Mouse (Mus musculus): ENCODE data around the gene Gm14496. TPM values are rescaled to one million over a fixed set of nuclear protein-coding genes. Genes with fewer than 3 reads are reported as not detected.
"Not testable (repeated sequence)": the region's sequence is repeated elsewhere in the genome, so short reads cannot be mapped to it uniquely, and the experiment has no call there.

Gm14496 gene
- not detected for total RNA-seq (2021)
- long read RNA-seq, experiment 1, result 0 reads
- long read RNA-seq, experiment 2, result 0 reads

- DNase-seq (ENCODE audit: low spot score in 2 of 2), result no peak
Measured at GRCm38 (mm10) chr2:181990829-181991228, at the start of gene Gm14496. Gene Gm14496, plus strand, starts transcription at chr2:181991129.

GRCm38 (mm10) chr2:181952747-181953680 is 37.9 kb upstream of the Gm14496 start:
- DNase-seq (ENCODE audit: low spot score in 2 of 2), result not testable (repeated sequence)

- DNase-seq (ENCODE audit: low spot score in 2 of 2), result no peak
Measured at GRCm38 (mm10) chr2:181968395-181968794, 22.5 kb upstream of the Gm14496 start.

DNA sequence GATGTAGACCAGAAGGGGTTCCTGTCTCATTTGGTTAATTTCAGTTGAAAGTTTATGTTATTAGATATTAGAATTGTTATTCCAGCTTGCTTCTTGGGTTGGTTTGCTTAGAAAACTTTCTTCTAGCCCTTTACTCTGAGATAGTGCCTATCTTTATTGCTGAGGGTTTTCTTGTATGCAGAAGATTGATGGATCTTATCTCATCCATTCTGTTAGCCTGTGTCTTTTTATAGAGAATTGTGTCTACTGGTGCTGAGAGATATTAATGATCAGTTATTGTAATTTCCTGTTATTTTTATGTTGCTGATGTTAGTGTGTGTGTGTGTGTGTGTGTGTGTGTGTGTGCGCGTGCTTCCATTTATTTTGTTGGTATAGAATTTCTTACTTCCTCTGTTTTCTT is 21.7 kb upstream of the Gm14496 start:
- DNase-seq (ENCODE audit: low spot score in 2 of 2), result no peak

DNA sequence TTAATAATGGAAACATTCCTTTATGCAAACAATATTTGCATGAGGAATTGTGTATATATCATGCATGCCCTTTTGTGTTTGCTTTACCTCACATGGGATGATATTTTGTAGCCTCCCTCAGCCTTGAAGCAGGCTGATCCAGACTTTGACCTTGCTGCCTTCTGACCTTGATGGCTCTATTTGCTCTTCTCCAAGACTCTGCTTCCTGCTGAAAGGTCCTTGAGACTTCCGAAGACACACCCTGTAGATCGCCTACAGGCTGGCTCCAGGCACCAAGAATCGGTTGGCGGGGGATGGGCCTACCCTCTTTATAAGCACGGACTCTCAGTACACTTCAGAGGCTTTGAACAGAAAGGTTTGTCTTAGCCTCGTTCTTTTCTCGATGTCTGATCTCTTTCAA is 9.0 kb upstream of the Gm14496 start:
- DNase-seq (ENCODE audit: low spot score in 2 of 2), result not testable (repeated sequence)

Other genes with a start within 250 kb of the Gm14496 start
- 10 to 100 TPM; 14.7 TPM for gene Myt1, start 227.8 kb upstream of the Gm14496 start, total RNA-seq (2021)
- 10 to 100 TPM; 70.8 to 74.9 TPM for gene Pcmtd2, start 153.3 kb upstream of the Gm14496 start, total RNA-seq (2021)
- gene Polr3k, start 126.8 kb upstream of the Gm14496 start, total RNA-seq (2021), result 10 to 100 TPM; 22.8 to 25.0 TPM

Data from adrenal gland, postnatal 4 days (tissue).